Mouse (Mus musculus): ENCODE measurements around the gene Neu3.

The Neu3 gene

GRCm38 (mm10) chr7:99794096-99794495 lies 34.1 kb downstream of the Neu3 start:
- DNase-seq (ENCODE audit: low read depth) = no peak

- DNase-seq (ENCODE audit: low read depth) = no peak
Observed at GRCm38 (mm10) chr7:99790816-99791215, 37.4 kb downstream of the Neu3 start.

GRCm38 (mm10) chr7:99788563-99788962 lies 39.7 kb downstream of the Neu3 start:
- DNase-seq (ENCODE audit: low read depth) = no peak

- DNase-seq (ENCODE audit: low read depth) = no peak
Observed at GRCm38 (mm10) chr7:99787935-99788334, 40.3 kb downstream of the Neu3 start.

GRCm38 (mm10) chr7:99786774-99787173 lies 41.4 kb downstream of the Neu3 start:
- DNase-seq (ENCODE audit: low read depth) = no peak

GRCm38 (mm10) chr7:99785553-99785952 lies 42.7 kb downstream of the Neu3 start:
- no peak for DNase-seq (ENCODE audit: low read depth)

GRCm38 (mm10) chr7:99783421-99783820 lies 44.8 kb downstream of the Neu3 start:
- DNase-seq (ENCODE audit: low read depth) = no peak

GRCm38 (mm10) chr7:99781916-99782315 lies 46.3 kb downstream of the Neu3 start:
- no peak for DNase-seq (ENCODE audit: low read depth)

- DNase-seq (ENCODE audit: low read depth) = peak; percentile 20
Observed at GRCm38 (mm10) chr7:99781385-99781784, 46.8 kb downstream of the Neu3 start.

GRCm38 (mm10) chr7:99763207-99763606 lies 65.0 kb downstream of the Neu3 start, which contains the start of gene Olfr521:
Olfr521 (plus strand) TSS chr7:99763507.
- no peak for DNase-seq (ENCODE audit: low read depth)

Data from naive thymus-derived CD4-positive, alpha-beta T cell, adult 2 months (primary cell).